Comparison of ENCODE assay signal across 8 mouse cellular contexts in the genomic region with DNA sequence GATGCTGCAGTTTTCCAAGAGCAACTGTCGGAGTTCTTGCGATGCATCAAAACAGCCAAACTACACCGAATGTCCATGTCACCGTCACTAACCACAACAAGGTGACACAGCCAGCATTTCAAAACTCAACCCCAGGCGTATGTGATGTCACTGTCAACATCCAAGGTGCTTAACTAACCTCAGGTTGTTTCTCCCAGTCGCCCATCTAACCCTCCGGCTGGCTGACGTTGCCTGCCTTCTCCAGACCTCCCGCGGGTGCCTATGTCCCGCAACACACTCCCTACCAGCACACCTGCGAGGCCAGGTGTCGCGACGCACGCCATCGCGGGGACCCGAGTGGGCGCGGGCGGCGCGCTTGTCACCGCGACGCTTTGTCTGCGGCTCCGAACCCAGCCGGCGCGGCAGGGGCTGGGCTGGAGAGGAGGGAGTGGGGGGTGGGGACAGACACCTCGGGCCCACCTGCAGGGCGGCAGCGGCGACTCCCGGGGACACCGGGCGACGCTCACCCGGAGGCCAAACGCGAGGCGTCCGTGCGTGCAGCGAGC. TPM values are rescaled to one million over a fixed set of nuclear protein-coding genes. Genes with fewer than 3 reads are reported as not detected.
DNase-seq lines count a peak whose midpoint lies in the region; ATAC-seq and TF ChIP-seq lines count a peak whose summit lies in the region.

No protein-coding gene starts in this region.

- peak overlapping the region; percentile 99 for H3K9ac ChIP-seq in forebrain, embryonic 16.5 days (replicated peaks; ENCODE audit: low read depth, low read length)

- peaks cover 11% of the 10 kb centered on the region; the same call in 1 of the 2 replicates for H3K4me1 ChIP-seq in kidney, adult 2 months (ENCODE audit: control insufficient read depth, insufficient read depth, low read length)
- H3K4me1 ChIP-seq in brown adipose tissue, adult 24 weeks (ENCODE audit: control insufficient read depth, insufficient read depth, insufficient read length, low read length): peaks cover 4% of the 10 kb centered on the region; the same call in 1 of the 2 replicates
- peaks cover 21% of the 10 kb centered on the region for H3K4me1 ChIP-seq in forebrain, embryonic 16.5 days (replicated peaks; ENCODE audit: control insufficient read depth, insufficient read depth, low read length)

- H3K27me3 ChIP-seq in kidney, adult 2 months (replicated peaks; ENCODE audit: control insufficient read depth, insufficient read depth, low read length): no peaks in the 10 kb centered on the region
- H3K27me3 ChIP-seq in forebrain, embryonic 16.5 days (replicated peaks; ENCODE audit: control insufficient read depth, insufficient read depth, low read length): no peaks in the 10 kb centered on the region

- no peaks in the 10 kb centered on the region for H3K36me3 ChIP-seq in kidney, adult 2 months (ENCODE audit: control insufficient read depth, insufficient read depth, low read length)
- no peaks in the 10 kb centered on the region for H3K36me3 ChIP-seq in forebrain, embryonic 16.5 days (ENCODE audit: control insufficient read depth, insufficient read depth)

- DNase-seq in kidney, adult 2 months: peak; percentile 20
- no peak for DNase-seq in kidney, postnatal 4 days
- peak; percentile 28 to 33 for DNase-seq in layer of hippocampus, adult 8-10 months (ENCODE audit: low spot score in 2 of 2)
- peak; percentile 33 for DNase-seq in mesoderm, embryonic 11.5 days (ENCODE audit: low read depth, low spot score)
- no peak for DNase-seq in thymus, postnatal 4 days
- no peak for DNase-seq in gastrocnemius, postnatal 10 days

- ATAC-seq in forebrain, embryonic 16.5 days: peak; percentile 50

- no peak for TF ChIP-seq CTCF in kidney, adult 2 months (conservative IDR thresholded peaks at IDR 0.05; ENCODE audit: insufficient read depth, insufficient read length, low read depth, low read length)

- peak overlapping the region; percentile 53 for H3K27ac ChIP-seq in kidney, adult 2 months (ENCODE audit: insufficient read depth, low read depth, low read length)
- H3K27ac ChIP-seq in brown adipose tissue, adult 24 weeks (replicated peaks; ENCODE audit: low read depth, low read length): no peak overlapping the region
- peak overlapping the region; percentile 99 for H3K27ac ChIP-seq in forebrain, embryonic 16.5 days (ENCODE audit: low read length)

- H3K4me2 ChIP-seq in forebrain, embryonic 16.5 days (ENCODE audit: low read length): peak overlapping the region; percentile 74

- no peak for TF ChIP-seq POLR2A in kidney, adult 2 months (IDR thresholded peaks at IDR 0.05; ENCODE audit: low read depth, low read length)

- peak overlapping the region; percentile 86 for H3K4me3 ChIP-seq in kidney, adult 2 months (ENCODE audit: insufficient read depth, low read depth, low read length)
- H3K4me3 ChIP-seq in brown adipose tissue, adult 24 weeks (ENCODE audit: insufficient read depth, low read depth, low read length): peak overlapping the region; percentile 95
- peak overlapping the region; percentile 97 for H3K4me3 ChIP-seq in forebrain, embryonic 16.5 days (replicated peaks; ENCODE audit: low read length)

- H3K9me3 ChIP-seq in forebrain, embryonic 16.5 days (ENCODE audit: control insufficient read depth, low read length): no peaks in the 10 kb centered on the region

- WGBS in kidney, adult 2 months: 2% methylated on average over 47 of the region's 47 CpGs
- under 1% methylated on average over 39 of the region's 47 CpGs for WGBS in forebrain, embryonic 16.5 days

RNA-seq across cellular contexts. Expression of gene Kif21a, which starts 0.7 kb away (rescaled TPM):
- 18.5 and 24.2 TPM in 2 replicates for polyA plus RNA-seq in kidney, adult 2 months (2012; rRNA removed)
- 8.9 and 10.6 TPM in 2 replicates for polyA plus RNA-seq in brown adipose tissue, adult 24 weeks (2012; ENCODE audit: insufficient read depth, insufficient read length, missing spikeins)
- polyA plus RNA-seq in forebrain, embryonic 16.5 days (2015; fragmentation: Nextera tagmentation; extraction: Ambion mirVana): 49.0 and 53.7 TPM in 2 replicates
- 100 to 1,000 TPM; 121 to 151 (median 127) TPM for total RNA-seq in layer of hippocampus, adult 8-10 months (2022)
- total RNA-seq in gastrocnemius, postnatal 10 days (2021): 1 to 10 TPM; 5.8 to 6.6 TPM

Comparison
In these comparisons a context has a peak if more than half of its experiments do, and no peak if none do; other contexts are left out.
1. DNase-seq: peak in kidney, adult 2 months (single experiment), layer of hippocampus, adult 8-10 months (2 of 2) and mesoderm, embryonic 11.5 days (single experiment); none in kidney, postnatal 4 days (0 of 2), thymus, postnatal 4 days (single experiment) and gastrocnemius, postnatal 10 days (single experiment).
2. Peak in every context shown above with its lines, with median percentiles within 50 percentile points of each other: H3K4me3 ChIP-seq.